Mouse (Mus musculus): ENCODE results near the gene D7Ertd443e.

Gene D7Ertd443e

DNA sequence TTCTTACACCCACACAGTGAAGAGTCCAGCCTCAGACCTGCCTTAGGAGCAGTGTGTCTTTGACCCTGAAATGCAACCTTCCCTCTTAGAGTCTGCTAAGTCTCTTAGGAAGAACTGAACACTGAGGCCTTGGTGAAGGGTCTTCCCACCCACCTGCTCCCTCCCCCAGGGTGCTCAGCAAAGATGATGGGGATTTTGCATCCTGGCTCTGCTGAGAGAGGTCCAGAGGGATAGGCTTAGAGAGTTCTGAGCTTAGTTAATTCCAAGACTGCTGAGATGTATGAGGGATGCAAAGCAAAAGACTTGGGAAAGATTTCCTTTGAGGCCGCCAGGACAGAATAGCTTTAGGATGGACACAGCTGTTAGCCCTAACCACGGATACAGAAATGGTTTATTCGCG lies 158.4 kb downstream of the D7Ertd443e start:
- DNase-seq (ENCODE audit: low read depth, low spot score), result no peak

- no peak for DNase-seq (ENCODE audit: low read depth, low spot score)
Measured at GRCm38 (mm10) chr7:134226231-134226630, 159.2 kb downstream of the D7Ertd443e start.

- DNase-seq (ENCODE audit: low read depth, low spot score), result peak; percentile 62
Measured at GRCm38 (mm10) chr7:134224741-134225612, 160.5 kb downstream of the D7Ertd443e start.

DNA sequence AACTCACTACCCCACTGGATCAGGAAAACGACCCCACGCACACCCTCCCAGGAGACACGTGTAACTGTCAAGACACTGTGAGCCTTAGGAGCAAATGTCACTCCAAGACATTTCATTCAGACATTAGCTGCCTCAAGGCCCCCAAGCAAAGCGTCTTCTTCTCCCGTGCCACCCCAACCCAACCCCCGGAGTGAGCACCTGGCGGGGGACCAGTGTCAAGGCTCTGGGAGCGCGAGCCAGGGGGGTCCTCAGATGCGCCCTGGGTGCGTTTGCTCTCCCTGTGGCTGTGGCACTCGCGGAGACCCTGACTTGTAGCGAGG lies 161.1 kb downstream of the D7Ertd443e start:
- DNase-seq (ENCODE audit: low read depth, low spot score), result no peak

DNA sequence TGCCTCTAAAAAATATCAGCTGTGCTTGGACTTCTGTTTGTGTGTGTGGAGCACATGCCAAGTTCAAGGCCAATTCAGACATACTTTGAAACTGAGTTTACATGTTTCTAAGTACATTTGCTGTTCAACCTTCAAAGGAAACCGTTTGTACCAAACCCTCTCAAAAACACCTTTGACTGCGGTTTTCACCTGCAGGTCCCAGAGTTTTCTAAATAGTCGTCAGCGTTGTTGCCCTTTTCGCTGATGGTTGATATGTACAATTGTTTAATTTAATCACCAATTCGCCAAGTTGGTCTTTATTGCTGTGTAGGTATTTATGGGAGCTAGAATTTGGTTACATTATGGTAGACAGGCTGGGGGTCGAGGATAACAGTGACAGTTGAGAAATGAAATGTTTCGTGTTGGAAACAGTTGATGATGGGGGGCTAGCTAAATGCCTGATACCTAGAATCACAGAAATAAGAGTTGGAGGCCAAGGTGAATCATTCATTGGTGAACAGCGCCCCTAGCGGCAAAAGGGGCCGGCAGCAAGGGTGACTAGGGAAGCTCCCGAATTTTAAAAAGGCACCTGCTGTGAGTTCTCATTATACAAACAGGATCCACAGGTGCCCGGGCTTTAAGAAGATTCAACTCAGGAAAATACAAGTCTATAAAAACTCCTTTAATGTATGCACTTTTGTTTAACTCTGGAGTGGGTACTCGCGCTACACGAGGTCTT lies 161.9 kb downstream of the D7Ertd443e start:
- peak; percentile 76 for DNase-seq (ENCODE audit: low read depth, low spot score)
